Mouse (Mus musculus): ENCODE measurements around the gene Mapk6. TPM values are rescaled to one million over a fixed set of nuclear protein-coding genes. Genes with fewer than 3 reads are reported as not detected.
"Not testable (repeated sequence)": the region's sequence is repeated elsewhere in the genome, so short reads cannot be mapped to it uniquely, and the experiment has no call there.

Gene Mapk6
- total RNA-seq (2021) = 10 to 100 TPM; 26.0 to 26.2 TPM
- long read RNA-seq, experiment 1, full-length matches to known transcripts = 8 of 14 reads
- long read RNA-seq, experiment 1, partial matches to known transcripts = 4 of 14 reads
- long read RNA-seq, experiment 1, other reads (novel, unspliced or antisense) = 2 of 14 reads
- long read RNA-seq, experiment 2, full-length matches to known transcripts = 2 of 8 reads
- long read RNA-seq, experiment 2, partial matches to known transcripts = 5 of 8 reads
- long read RNA-seq, experiment 2, other reads (novel, unspliced or antisense) = 1 of 8 reads

GRCm38 (mm10) chr9:75409852-75410378 lies at the start of gene Mapk6:
Gene Mapk6, minus strand, starts transcription at chr9:75410005.
- peak; percentile 98 for DNase-seq

GRCm38 (mm10) chr9:75455684-75456083 lies 45.9 kb upstream of the Mapk6 start:
- no peak for DNase-seq

GRCm38 (mm10) chr9:75453994-75454393 lies 44.2 kb upstream of the Mapk6 start:
- DNase-seq = no peak

- no peak for DNase-seq
These were observed 38.2 kb upstream of the Mapk6 start for GRCm38 (mm10) chr9:75448021-75448420.

GRCm38 (mm10) chr9:75446574-75446973 lies 36.8 kb upstream of the Mapk6 start:
- not testable (repeated sequence) for DNase-seq

GRCm38 (mm10) chr9:75444981-75445380 lies 35.2 kb upstream of the Mapk6 start:
- no peak for DNase-seq

- no peak for DNase-seq
These were observed 31.9 kb upstream of the Mapk6 start for GRCm38 (mm10) chr9:75441691-75442131.

GRCm38 (mm10) chr9:75440796-75441666 lies 31.2 kb upstream of the Mapk6 start, which contains the start of gene Leo1:
Gene Leo1, plus strand, starts transcription at chr9:75441524.
- peak; percentile 92 to 95 for DNase-seq

GRCm38 (mm10) chr9:75437653-75438385 lies 28.0 kb upstream of the Mapk6 start:
- DNase-seq = peak in 1 of 2 experiments; percentile 52

- DNase-seq = peak; percentile 85 to 94
These were observed 26.1 kb upstream of the Mapk6 start for GRCm38 (mm10) chr9:75435918-75436317.

- DNase-seq = no peak
These were observed 25.5 kb upstream of the Mapk6 start for GRCm38 (mm10) chr9:75435291-75435690.

- no peak for DNase-seq
These were observed 25.1 kb upstream of the Mapk6 start for GRCm38 (mm10) chr9:75434872-75435271.

- peak; percentile 79 to 84 for DNase-seq
These were observed 24.5 kb upstream of the Mapk6 start for GRCm38 (mm10) chr9:75434172-75434793.

GRCm38 (mm10) chr9:75432694-75433093 lies 22.9 kb upstream of the Mapk6 start:
- DNase-seq = no peak

GRCm38 (mm10) chr9:75430822-75431621 lies 21.2 kb upstream of the Mapk6 start:
- DNase-seq = peak; percentile 54 to 68

GRCm38 (mm10) chr9:75429657-75430056 lies 19.9 kb upstream of the Mapk6 start:
- no peak for DNase-seq

GRCm38 (mm10) chr9:75429040-75429439 lies 19.2 kb upstream of the Mapk6 start:
- DNase-seq = no peak

GRCm38 (mm10) chr9:75428274-75428600 lies 18.4 kb upstream of the Mapk6 start:
- DNase-seq = no peak

GRCm38 (mm10) chr9:75427366-75428273 lies 17.8 kb upstream of the Mapk6 start:
- DNase-seq = peak; percentile 38 to 40

Measured in heart, adult 18-20 months (tissue).